Mouse (Mus musculus): ENCODE data around the gene Htr2b. TPM values are rescaled to one million over a fixed set of nuclear protein-coding genes. Genes with fewer than 3 reads are reported as not detected.

The Htr2b gene
- polyA plus RNA-seq (2016; fragmentation: Nextera tagmentation; extraction: Ambion mirVana): 0.35 and 0.60 TPM in 2 replicates

- Histone ChIP-seq H3K4me3 (no peak within 1 kb of the TSS), H3K36me3 (peaks cover 9% of the 10 kb centered on the region; the same call in 1 of the 2 replicates), H3K9me3 (no peaks in the 10 kb centered on the region), H3K9ac (no peak within 1 kb of the TSS), H3K4me1 (no peaks in the 10 kb centered on the region), H3K27ac (no peak within 1 kb of the TSS), H3K4me2 (replicated peaks) (no peak within 1 kb of the TSS), H3K27me3 (no peaks in the 10 kb centered on the region)
- no peak for ATAC-seq (ENCODE audit: insufficient number of reproducible peaks, insufficient read depth, low FRiP score, low TSS enrichment)
- WGBS: 73% methylated on average over 6 of the region's 6 CpGs
Observed at GRCm38 (mm10) chr1:86111779-86112178, at the start of gene Htr2b. Htr2b (minus strand) TSS chr1:86111970.

GRCm38 (mm10) chr1:86161061-86161460, 49.3 kb upstream of the Htr2b start:
- 94% methylated on average over 5 of the region's 5 CpGs for WGBS
- no peak overlapping the region for H3K27ac ChIP-seq
- no peak overlapping the region for H3K4me2 ChIP-seq (replicated peaks)
- no peaks in the 10 kb centered on the region for H3K9me3 ChIP-seq
- peaks cover 37% of the 10 kb centered on the region for H3K36me3 ChIP-seq
- ATAC-seq (ENCODE audit: insufficient number of reproducible peaks, insufficient read depth, low FRiP score, low TSS enrichment): no peak
- H3K9ac ChIP-seq: no peak overlapping the region
- H3K4me3 ChIP-seq: no peak overlapping the region
- H3K4me1 ChIP-seq: no peaks in the 10 kb centered on the region
- H3K27me3 ChIP-seq: no peaks in the 10 kb centered on the region

GRCm38 (mm10) chr1:86160479-86160878, 48.7 kb upstream of the Htr2b start:
- WGBS: 92% methylated on average over 5 of the region's 5 CpGs
- no peak for ATAC-seq (ENCODE audit: insufficient number of reproducible peaks, insufficient read depth, low FRiP score, low TSS enrichment)
- Histone ChIP-seq H3K9me3 (no peaks in the 10 kb centered on the region), H3K4me2 (replicated peaks) (no peak overlapping the region), H3K4me1 (peaks cover under 1% of the 10 kb centered on the region; the same call in 1 of the 2 replicates), H3K9ac (no peak overlapping the region), H3K27ac (no peak overlapping the region), H3K27me3 (no peaks in the 10 kb centered on the region), H3K4me3 (no peak overlapping the region), H3K36me3 (peaks cover 37% of the 10 kb centered on the region)

GRCm38 (mm10) chr1:86160059-86160458, 48.3 kb upstream of the Htr2b start:
- H3K4me3 ChIP-seq: no peak overlapping the region
- WGBS: 89% methylated on average over 6 of the region's 6 CpGs
- ATAC-seq (ENCODE audit: insufficient number of reproducible peaks, insufficient read depth, low FRiP score, low TSS enrichment): no peak
- H3K27ac ChIP-seq: no peak overlapping the region
- H3K36me3 ChIP-seq: peaks cover 37% of the 10 kb centered on the region
- no peaks in the 10 kb centered on the region for H3K9me3 ChIP-seq
- peaks cover 5% of the 10 kb centered on the region; the same call in 1 of the 2 replicates for H3K4me1 ChIP-seq
- no peak overlapping the region for H3K9ac ChIP-seq
- H3K4me2 ChIP-seq (replicated peaks): no peak overlapping the region
- H3K27me3 ChIP-seq: no peaks in the 10 kb centered on the region

- H3K9ac ChIP-seq: no peak overlapping the region
- H3K4me1 ChIP-seq: peaks cover 8% of the 10 kb centered on the region; the same call in 1 of the 2 replicates
- H3K27ac ChIP-seq: no peak overlapping the region
- no peaks in the 10 kb centered on the region for H3K9me3 ChIP-seq
- no peak overlapping the region for H3K4me2 ChIP-seq (replicated peaks)
- H3K4me3 ChIP-seq: no peak overlapping the region
- WGBS: 89% methylated on average over 6 of the region's 6 CpGs
- H3K27me3 ChIP-seq: no peaks in the 10 kb centered on the region
- H3K36me3 ChIP-seq: peaks cover 12% of the 10 kb centered on the region
- no peak for ATAC-seq (ENCODE audit: insufficient number of reproducible peaks, insufficient read depth, low FRiP score, low TSS enrichment)
Observed at GRCm38 (mm10) chr1:86156595-86156994, 44.8 kb upstream of the Htr2b start.

- 0 out of 2 replicates have a peak overlapping the region, but pooled peaks have one; percentile 81 for H3K4me2 ChIP-seq (replicated peaks)
- no peak overlapping the region for H3K27ac ChIP-seq
- no peak overlapping the region for H3K4me3 ChIP-seq
- 0 out of 2 replicates have a peak overlapping the region, but pooled peaks have one; percentile 85 for H3K9ac ChIP-seq
- WGBS: 77% methylated on average over 3 of the region's 3 CpGs
- no peak for ATAC-seq (ENCODE audit: insufficient number of reproducible peaks, insufficient read depth, low FRiP score, low TSS enrichment)
- H3K27me3 ChIP-seq: no peaks in the 10 kb centered on the region
- no peaks in the 10 kb centered on the region for H3K9me3 ChIP-seq
- peaks cover 7% of the 10 kb centered on the region for H3K36me3 ChIP-seq
- peaks cover 8% of the 10 kb centered on the region; the same call in 1 of the 2 replicates for H3K4me1 ChIP-seq
Observed at GRCm38 (mm10) chr1:86156075-86156474, 44.3 kb upstream of the Htr2b start.

- H3K9ac ChIP-seq: peak overlapping the region; percentile 85
- H3K4me2 ChIP-seq (replicated peaks): peak overlapping the region; percentile 81
- H3K9me3 ChIP-seq: no peaks in the 10 kb centered on the region
- H3K4me1 ChIP-seq: peaks cover 8% of the 10 kb centered on the region; the same call in 1 of the 2 replicates
- WGBS: 2% methylated on average over 18 of the region's 18 CpGs
- no peaks in the 10 kb centered on the region for H3K36me3 ChIP-seq
- no peak for ATAC-seq (ENCODE audit: insufficient number of reproducible peaks, insufficient read depth, low FRiP score, low TSS enrichment)
- H3K27ac ChIP-seq: no peak overlapping the region
- H3K27me3 ChIP-seq: no peaks in the 10 kb centered on the region
- peak overlapping the region; percentile 79 for H3K4me3 ChIP-seq
Observed at GRCm38 (mm10) chr1:86154824-86155164, 43.0 kb upstream of the Htr2b start.

- Histone ChIP-seq H3K27ac (peak within 1 kb of the TSS; percentile 66), H3K4me1 (peaks cover 8% of the 10 kb centered on the region; the same call in 1 of the 2 replicates), H3K9ac (peak within 1 kb of the TSS; percentile 85), H3K9me3 (no peaks in the 10 kb centered on the region), H3K4me3 (peak within 1 kb of the TSS; percentile 79), H3K36me3 (no peaks in the 10 kb centered on the region), H3K4me2 (replicated peaks) (peak within 1 kb of the TSS; percentile 81), H3K27me3 (no peaks in the 10 kb centered on the region)
- 4% methylated on average over 40 of the region's 40 CpGs for WGBS
- peak; percentile 99 for ATAC-seq (ENCODE audit: insufficient number of reproducible peaks, insufficient read depth, low FRiP score, low TSS enrichment)
Observed at GRCm38 (mm10) chr1:86154133-86154823, 42.5 kb upstream of the Htr2b start, which contains the start of gene Armc9. Armc9 (plus strand) TSS chr1:86154780.

- Histone ChIP-seq H3K9ac (no peak overlapping the region), H3K36me3 (no peaks in the 10 kb centered on the region), H3K9me3 (no peaks in the 10 kb centered on the region), H3K4me1 (peaks cover 8% of the 10 kb centered on the region; the same call in 1 of the 2 replicates), H3K4me2 (replicated peaks) (no peak overlapping the region), H3K4me3 (no peak overlapping the region), H3K27ac (no peak overlapping the region), H3K27me3 (no peaks in the 10 kb centered on the region)
- ATAC-seq (ENCODE audit: insufficient number of reproducible peaks, insufficient read depth, low FRiP score, low TSS enrichment): no peak
- 88% methylated on average over 1 of the region's 1 CpGs for WGBS
Observed at GRCm38 (mm10) chr1:86152618-86153017, 40.8 kb upstream of the Htr2b start.

GRCm38 (mm10) chr1:86151376-86151775, 39.6 kb upstream of the Htr2b start:
- H3K4me3 ChIP-seq: no peak overlapping the region

GRCm38 (mm10) chr1:86150929-86151328, 39.2 kb upstream of the Htr2b start:
- 82% methylated on average over 6 of the region's 6 CpGs for WGBS
- Histone ChIP-seq H3K27ac (no peak overlapping the region), H3K36me3 (no peaks in the 10 kb centered on the region), H3K4me1 (peaks cover 8% of the 10 kb centered on the region; the same call in 1 of the 2 replicates), H3K27me3 (no peaks in the 10 kb centered on the region), H3K9me3 (no peaks in the 10 kb centered on the region), H3K4me3 (no peak overlapping the region), H3K9ac (no peak overlapping the region), H3K4me2 (replicated peaks) (no peak overlapping the region)
- no peak for ATAC-seq (ENCODE audit: insufficient number of reproducible peaks, insufficient read depth, low FRiP score, low TSS enrichment)

More at GRCm38 (mm10) chr1:86151376-86151775, 39.6 kb upstream of the Htr2b start:
- no peak overlapping the region for H3K9ac ChIP-seq
- H3K27ac ChIP-seq: no peak overlapping the region
- H3K4me2 ChIP-seq (replicated peaks): no peak overlapping the region
- no peaks in the 10 kb centered on the region for H3K9me3 ChIP-seq
- WGBS: 81% methylated on average over 7 of the region's 7 CpGs
- ATAC-seq (ENCODE audit: insufficient number of reproducible peaks, insufficient read depth, low FRiP score, low TSS enrichment): no peak
- no peaks in the 10 kb centered on the region for H3K27me3 ChIP-seq
- no peaks in the 10 kb centered on the region for H3K36me3 ChIP-seq
- H3K4me1 ChIP-seq: peaks cover 8% of the 10 kb centered on the region; the same call in 1 of the 2 replicates

GRCm38 (mm10) chr1:86148161-86148560, 36.4 kb upstream of the Htr2b start:
- ATAC-seq (ENCODE audit: insufficient number of reproducible peaks, insufficient read depth, low FRiP score, low TSS enrichment): no peak
- no peak overlapping the region for H3K9ac ChIP-seq
- no peaks in the 10 kb centered on the region for H3K4me1 ChIP-seq
- H3K9me3 ChIP-seq: no peaks in the 10 kb centered on the region
- WGBS: 88% methylated on average over 9 of the region's 9 CpGs
- H3K27me3 ChIP-seq: no peaks in the 10 kb centered on the region
- no peak overlapping the region for H3K4me2 ChIP-seq (replicated peaks)
- H3K27ac ChIP-seq: no peak overlapping the region
- no peak overlapping the region for H3K4me3 ChIP-seq
- H3K36me3 ChIP-seq: no peaks in the 10 kb centered on the region
